Mouse (Mus musculus) olfactory bulb, adult 2 months (tissue): ENCODE measurements around the gene Lrp5.

Experiments used
- CTCF ChIP-seq: fragments of 200-500 bp; IDR thresholded peaks from 2 replicates; pipeline ENCODE4 v1.5.1; 2012; ENCODE audit warnings: low read depth, mild to moderate bottlenecking, low read length, moderate library complexity; ENCODE audit not compliant: insufficient read depth
- POLR2A ChIP-seq: fragments of 200-500 bp; IDR thresholded peaks from 2 replicates; pipeline ENCODE4 v1.6.1; 2012; ENCODE audit warnings: mild to moderate bottlenecking, low read depth, low read length, moderate library complexity; ENCODE audit not compliant: insufficient read depth

DNA sequence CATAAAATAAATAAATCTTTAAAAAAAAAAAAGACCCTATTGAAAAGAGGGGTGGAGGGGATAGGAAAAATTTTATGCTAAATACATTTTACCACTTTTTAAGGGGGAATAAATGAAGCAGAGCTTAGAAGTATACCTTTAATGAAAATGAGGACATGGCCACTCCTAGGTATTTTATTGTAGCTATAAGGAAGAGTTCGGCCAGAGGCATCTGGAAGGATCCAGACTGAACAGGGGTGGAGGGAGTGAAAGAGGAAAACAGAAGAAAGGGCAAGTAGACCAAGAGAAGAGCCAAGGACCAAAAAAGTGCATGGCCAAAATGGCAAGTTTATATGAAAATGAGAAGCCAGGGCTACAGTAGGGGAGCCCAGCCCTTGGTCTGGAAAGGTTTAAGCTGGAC, 136.3 kb downstream of the Lrp5 start:
- no peak for TF ChIP-seq CTCF
- TF ChIP-seq POLR2A, result no peak
